Mouse (Mus musculus) kidney, embryonic 16.5 days (tissue): Measurements from ENCODE around the gene Rapgefl1. TPM values are rescaled to one million over a fixed set of nuclear protein-coding genes. Genes with fewer than 3 reads are reported as not detected.

Experiments
- ATAC-seq: fragments of 200-750 bp; cut with Nextera tagmentation; 2 replicates; pipeline ENCODE4 v1.8.0; 2017; ENCODE audit warnings: moderate TSS enrichment; ENCODE audit not compliant: low FRiP score, low TSS enrichment
- H3K27ac ChIP-seq: fragments of 300-500 bp; sonication (generic); 2 replicates; pipeline ENCODE4 v1.5.1; 2014; ENCODE audit warnings: low read length
- H3K27me3 ChIP-seq: fragments of 300-500 bp; sonication (generic); 2 replicates; pipeline ENCODE4 v1.6.1; 2014; ENCODE audit warnings: low read length, control low read depth, mixed read lengths; ENCODE audit not compliant: insufficient read depth
- H3K36me3 ChIP-seq: fragments of 300-500 bp; sonication (generic); 2 replicates; pipeline ENCODE4 v1.6.1; 2014; ENCODE audit warnings: low read length, control low read depth, mixed read lengths; ENCODE audit not compliant: insufficient read depth
- H3K4me1 ChIP-seq: fragments of 300-500 bp; sonication (generic); 2 replicates; pipeline ENCODE4 v1.6.1; 2014; ENCODE audit warnings: low read length, control low read depth, mixed read lengths; ENCODE audit not compliant: insufficient read depth
- H3K4me2 ChIP-seq: fragments of 300-500 bp; sonication (generic); replicated peaks from 2 replicates; pipeline ENCODE4 v1.6.1; 2014; ENCODE audit warnings: low read depth, low read length
- H3K4me3 ChIP-seq: fragments of 300-500 bp; sonication (generic); 2 replicates; pipeline ENCODE4 v1.5.1; 2014; ENCODE audit warnings: mild to moderate bottlenecking, low read length
- H3K9ac ChIP-seq: fragments of 300-500 bp; sonication (generic); replicated peaks from 2 replicates; pipeline ENCODE4 v1.6.1; 2014; ENCODE audit warnings: low read length
- H3K9me3 ChIP-seq: fragments of 300-500 bp; sonication (generic); 2 replicates; pipeline ENCODE4 v1.6.1; 2016; ENCODE audit warnings: low read length, control low read depth
- WGBS: fragments of 180-500 bp; shearing (Covaris S2); extraction: QIAGEN DNeasy Blood & Tissue Kit; methylation state at CpG from one replicate; pipeline ENCODE4 v1.1.7; 2014; 5-methylcytosine and 5-hydroxymethylcytosine counted together
- polyA plus RNA-seq: library from polyadenylated mRNA; unstranded; fragments of >200 nt; fragmentation: Nextera tagmentation; extraction: Ambion mirVana; gene quantifications from 2 replicates; pipeline ENCODE4 v1.2.1, GENCODE M21; 2015

Gene Rapgefl1
- polyA plus RNA-seq: 1.8 and 2.0 TPM in 2 replicates

GRCm38 (mm10) chr11:98836651-98837141 is at the start of gene Rapgefl1:
TSS of gene Rapgefl1 (plus strand) at chr11:98836785.
- under 1% methylated on average over 46 of the region's 48 CpGs for whole genome bisulfite sequencing
- no peak within 1 kb of the TSS for H3K27ac ChIP-seq

DNA sequence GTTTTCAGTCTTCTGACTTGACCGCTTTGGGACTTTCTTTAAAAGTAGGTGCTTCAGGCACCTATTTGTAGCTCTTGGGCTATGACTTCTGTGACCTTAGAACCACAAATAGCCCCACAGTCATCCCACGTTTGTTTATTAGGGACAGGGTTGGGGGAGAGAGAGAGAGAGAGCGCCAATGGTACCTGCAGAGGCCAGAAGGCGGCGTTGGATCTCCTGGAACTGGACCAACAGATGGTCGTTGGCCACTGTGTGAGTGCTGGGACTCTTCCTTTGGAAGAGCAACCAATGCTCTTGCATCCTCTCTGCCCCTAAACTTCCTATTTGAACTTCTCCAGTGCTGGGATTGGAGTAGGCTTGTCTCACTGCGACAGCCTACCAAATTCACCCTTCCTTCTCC is 49.4 kb upstream of the Rapgefl1 start:
- Histone ChIP-seq H3K36me3 (no peaks in the 10 kb centered on the region), H3K9me3 (no peaks in the 10 kb centered on the region), H3K4me3 (no peak overlapping the region), H3K4me1 (peaks cover 64% of the 10 kb centered on the region), H3K27ac (peak overlapping the region; percentile 95), H3K4me2 (peak overlapping the region; percentile 13; the same call in 1 of the 2 replicates), H3K27me3 (no peaks in the 10 kb centered on the region), H3K9ac (0 out of 2 replicates have a peak overlapping the region, but pooled peaks have one; percentile 13)
- ATAC-seq: no peak
- 30% methylated on average over 7 of the region's 7 CpGs for WGBS

More at GRCm38 (mm10) chr11:98836651-98837141, at the start of gene Rapgefl1:
- ATAC-seq: peak; percentile 89
- Histone ChIP-seq H3K9me3 (no peaks in the 10 kb centered on the region), H3K4me2 (peak within 1 kb of the TSS; percentile 100), H3K4me3 (peak within 1 kb of the TSS; percentile 68), H3K4me1 (peaks cover 33% of the 10 kb centered on the region), H3K27me3 (0 out of 2 replicates have a peak, but pooled peaks cover 3% of the 10 kb centered on the region), H3K9ac (peak within 1 kb of the TSS; percentile 79), H3K36me3 (peaks cover 27% of the 10 kb centered on the region)

- Histone ChIP-seq H3K4me2 (no peak overlapping the region), H3K27me3 (no peaks in the 10 kb centered on the region), H3K9me3 (no peaks in the 10 kb centered on the region), H3K9ac (no peak overlapping the region), H3K27ac (peak overlapping the region; percentile 95; the same call in 1 of the 2 replicates), H3K4me1 (peaks cover 64% of the 10 kb centered on the region), H3K36me3 (no peaks in the 10 kb centered on the region), H3K4me3 (no peak overlapping the region)
- ATAC-seq: no peak
- 97% methylated on average over 1 of the region's 1 CpGs for WGBS
These were observed 48.9 kb upstream of the Rapgefl1 start for GRCm38 (mm10) chr11:98787691-98788090.

DNA sequence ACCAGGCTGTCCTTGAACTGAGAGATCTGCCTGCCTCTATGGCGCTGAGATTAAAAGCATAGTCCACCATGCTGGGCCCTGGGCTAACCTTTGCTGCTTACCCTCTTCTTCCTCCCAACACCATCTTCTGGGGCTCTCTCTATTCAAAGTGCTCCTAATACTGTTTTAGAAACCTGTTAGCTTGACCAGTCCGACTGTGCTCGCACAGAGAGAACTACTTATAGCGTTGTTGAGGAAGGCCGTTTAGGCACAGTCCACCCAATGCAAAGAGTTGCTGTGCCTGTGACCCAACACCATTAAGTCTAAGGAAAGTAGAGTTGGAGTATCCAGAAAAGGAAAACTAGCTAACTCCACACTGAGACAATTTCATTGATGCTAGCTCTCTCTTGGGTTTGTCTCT is 48.4 kb upstream of the Rapgefl1 start:
- H3K4me3 ChIP-seq: no peak overlapping the region
- no peak overlapping the region; the same call in 1 of the 2 replicates for H3K4me2 ChIP-seq
- WGBS: 91% methylated on average over 5 of the region's 5 CpGs
- no peak for ATAC-seq
- H3K9ac ChIP-seq: no peak overlapping the region; the same call in 1 of the 2 replicates
- H3K9me3 ChIP-seq: no peaks in the 10 kb centered on the region
- H3K36me3 ChIP-seq: no peaks in the 10 kb centered on the region
- peak overlapping the region; percentile 93 for H3K27ac ChIP-seq
- H3K27me3 ChIP-seq: no peaks in the 10 kb centered on the region
- H3K4me1 ChIP-seq: peaks cover 64% of the 10 kb centered on the region

GRCm38 (mm10) chr11:98788550-98789218 is 47.9 kb upstream of the Rapgefl1 start:
- H3K27me3 ChIP-seq: no peaks in the 10 kb centered on the region
- H3K27ac ChIP-seq: peak overlapping the region; percentile 93
- peak overlapping the region; percentile 52 for H3K4me3 ChIP-seq
- H3K9me3 ChIP-seq: no peaks in the 10 kb centered on the region
- 13% methylated on average over 18 of the region's 18 CpGs for WGBS
- ATAC-seq: peak; percentile 76
- peak overlapping the region; percentile 69 for H3K9ac ChIP-seq
- H3K36me3 ChIP-seq: no peaks in the 10 kb centered on the region
- peak overlapping the region; percentile 78 for H3K4me2 ChIP-seq
- peaks cover 64% of the 10 kb centered on the region for H3K4me1 ChIP-seq

DNA sequence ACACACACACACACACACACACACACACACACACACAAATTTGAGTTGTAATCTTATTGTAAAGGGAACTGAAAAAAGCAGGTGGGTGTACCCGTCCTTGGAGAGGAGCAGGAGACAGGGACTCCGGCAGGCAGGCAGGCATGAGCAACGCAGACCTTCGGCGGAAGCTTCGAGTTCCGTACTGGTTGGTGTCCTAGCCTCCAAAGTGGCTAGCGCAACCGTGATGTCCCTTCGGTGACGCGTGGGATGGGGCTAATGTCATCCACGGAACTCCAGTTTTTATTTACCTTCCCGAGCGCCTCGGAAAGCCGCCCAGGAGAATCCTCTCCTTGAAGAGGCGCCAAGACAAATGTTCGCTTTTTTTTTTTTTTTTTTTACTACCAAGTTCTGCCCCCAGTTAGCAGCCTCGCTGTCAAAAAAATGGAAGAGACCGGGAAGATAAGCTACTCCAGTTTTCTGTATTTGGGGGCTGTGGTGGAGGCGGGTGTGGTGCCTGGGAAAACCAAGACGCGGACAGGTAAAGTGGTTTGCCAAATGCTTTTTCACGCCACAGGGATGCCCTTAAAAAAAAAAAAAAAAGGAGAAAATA is 47.3 kb upstream of the Rapgefl1 start:
- Histone ChIP-seq H3K9me3 (no peaks in the 10 kb centered on the region), H3K4me2 (peak overlapping the region; percentile 78), H3K4me1 (peaks cover 63% of the 10 kb centered on the region), H3K27me3 (no peaks in the 10 kb centered on the region), H3K9ac (peak overlapping the region; percentile 69), H3K4me3 (peak overlapping the region; percentile 52), H3K27ac (peak overlapping the region; percentile 93), H3K36me3 (no peaks in the 10 kb centered on the region)
- ATAC-seq: 0 out of 2 replicates have a peak, but pooled peaks have one; percentile 5
- WGBS: 1% methylated on average over 25 of the region's 25 CpGs

GRCm38 (mm10) chr11:98789824-98790223 is 46.8 kb upstream of the Rapgefl1 start:
- H3K9me3 ChIP-seq: no peaks in the 10 kb centered on the region
- 42% methylated on average over 5 of the region's 5 CpGs for WGBS
- no peak for ATAC-seq
- peaks cover 59% of the 10 kb centered on the region for H3K4me1 ChIP-seq
- no peaks in the 10 kb centered on the region for H3K36me3 ChIP-seq
- H3K9ac ChIP-seq: peak overlapping the region; percentile 69
- peak overlapping the region; percentile 93; the same call in 1 of the 2 replicates for H3K27ac ChIP-seq
- no peaks in the 10 kb centered on the region for H3K27me3 ChIP-seq
- peak overlapping the region; percentile 78 for H3K4me2 ChIP-seq
- H3K4me3 ChIP-seq: peak overlapping the region; percentile 52

DNA sequence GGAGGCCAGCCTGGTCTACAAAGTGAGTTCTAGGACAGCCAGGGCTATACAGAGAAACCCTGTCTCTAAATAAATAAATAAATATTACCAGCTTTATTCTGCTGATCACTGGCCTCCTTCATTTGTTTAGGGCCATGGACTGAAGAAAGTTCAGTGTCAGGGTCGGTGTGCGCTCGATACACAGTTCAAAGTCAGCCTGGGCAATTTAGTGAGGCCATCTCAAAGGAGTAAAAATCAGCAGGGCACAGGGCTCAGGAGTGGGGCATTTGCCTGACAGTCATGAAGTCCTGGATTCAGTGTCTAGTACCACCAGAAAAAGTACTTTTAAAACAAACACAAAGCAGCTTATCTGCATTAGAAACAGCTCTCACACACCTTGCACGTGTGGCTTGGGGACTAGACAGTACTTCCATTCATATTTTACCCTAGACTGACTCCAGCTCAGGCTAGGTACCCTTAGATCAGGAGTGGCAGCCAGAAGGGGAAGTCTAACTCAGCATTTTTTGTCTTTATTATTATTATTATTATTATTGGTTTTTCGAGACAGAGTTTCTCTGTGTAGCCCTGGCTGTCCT is 45.9 kb upstream of the Rapgefl1 start:
- H3K27ac ChIP-seq: no peak overlapping the region
- H3K9ac ChIP-seq: no peak overlapping the region
- H3K9me3 ChIP-seq: no peaks in the 10 kb centered on the region
- H3K27me3 ChIP-seq: no peaks in the 10 kb centered on the region
- H3K4me1 ChIP-seq: peaks cover 51% of the 10 kb centered on the region
- no peaks in the 10 kb centered on the region for H3K36me3 ChIP-seq
- WGBS: 82% methylated on average over 5 of the region's 5 CpGs
- ATAC-seq: no peak
- no peak overlapping the region for H3K4me3 ChIP-seq
- H3K4me2 ChIP-seq: no peak overlapping the region

- no peak for ATAC-seq
- Histone ChIP-seq H3K4me2 (no peak overlapping the region), H3K27me3 (no peaks in the 10 kb centered on the region), H3K27ac (no peak overlapping the region), H3K4me1 (peaks cover 43% of the 10 kb centered on the region), H3K4me3 (no peak overlapping the region), H3K9me3 (no peaks in the 10 kb centered on the region), H3K9ac (no peak overlapping the region), H3K36me3 (no peaks in the 10 kb centered on the region)
- 79% methylated on average over 1 of the region's 1 CpGs for WGBS
These were observed 45.1 kb upstream of the Rapgefl1 start for GRCm38 (mm10) chr11:98791448-98791847.
